Mouse (Mus musculus): ENCODE results near the gene Mipep. TPM values are rescaled to one million over a fixed set of nuclear protein-coding genes. Genes with fewer than 3 reads are reported as not detected.

Mipep gene
- total RNA-seq, 2 experiments from 2014 or later: 20.6 to 24.2 TPM

- no peak for ATAC-seq (replicated peaks; ENCODE audit: poor library complexity)
Observed at GRCm38 (mm10) chr14:60863396-60863795, 79.0 kb downstream of the Mipep start.

- ATAC-seq (replicated peaks; ENCODE audit: poor library complexity): no peak
Observed at GRCm38 (mm10) chr14:60866399-60866798, 82.0 kb downstream of the Mipep start.

- ATAC-seq (replicated peaks; ENCODE audit: poor library complexity): no peak
Observed at GRCm38 (mm10) chr14:60868325-60868724, 84.0 kb downstream of the Mipep start.

GRCm38 (mm10) chr14:60871831-60872230 is 87.5 kb downstream of the Mipep start:
- no peak for ATAC-seq (replicated peaks; ENCODE audit: poor library complexity)

- no peak for ATAC-seq (replicated peaks; ENCODE audit: poor library complexity)
Observed at GRCm38 (mm10) chr14:60882106-60882505, 97.7 kb downstream of the Mipep start.

GRCm38 (mm10) chr14:60882681-60883080 is 98.3 kb downstream of the Mipep start:
- no peak for ATAC-seq (replicated peaks; ENCODE audit: poor library complexity)

GRCm38 (mm10) chr14:60885361-60885950 is 101.1 kb downstream of the Mipep start:
- no peak for ATAC-seq (replicated peaks; ENCODE audit: poor library complexity)

GRCm38 (mm10) chr14:60893882-60894281 is 109.5 kb downstream of the Mipep start:
- no peak for ATAC-seq (replicated peaks; ENCODE audit: poor library complexity)

GRCm38 (mm10) chr14:60895172-60896000 is 111.0 kb downstream of the Mipep start:
- ATAC-seq (replicated peaks; ENCODE audit: poor library complexity): no peak

GRCm38 (mm10) chr14:60898086-60898667 is 113.8 kb downstream of the Mipep start:
- no peak for ATAC-seq (replicated peaks; ENCODE audit: poor library complexity)

- ATAC-seq (replicated peaks; ENCODE audit: poor library complexity): no peak
Observed at GRCm38 (mm10) chr14:60904501-60904900, 120.1 kb downstream of the Mipep start.

- no peak for ATAC-seq (replicated peaks; ENCODE audit: poor library complexity)
Observed at GRCm38 (mm10) chr14:60906421-60907374, 122.3 kb downstream of the Mipep start.

GRCm38 (mm10) chr14:60909351-60909750 is 125.0 kb downstream of the Mipep start:
- no peak for ATAC-seq (replicated peaks; ENCODE audit: poor library complexity)

- no peak for ATAC-seq (replicated peaks; ENCODE audit: poor library complexity)
Observed at GRCm38 (mm10) chr14:60910506-60911444, 126.4 kb downstream of the Mipep start.

- ATAC-seq (replicated peaks; ENCODE audit: poor library complexity): no peak
Observed at GRCm38 (mm10) chr14:60912981-60913468, 128.7 kb downstream of the Mipep start.

GRCm38 (mm10) chr14:60916661-60917060 is 132.3 kb downstream of the Mipep start:
- no peak for ATAC-seq (replicated peaks; ENCODE audit: poor library complexity)

- ATAC-seq (replicated peaks; ENCODE audit: poor library complexity): no peak
Observed at GRCm38 (mm10) chr14:60926011-60926410, 141.6 kb downstream of the Mipep start.

- ATAC-seq (replicated peaks; ENCODE audit: poor library complexity): no peak
Observed at GRCm38 (mm10) chr14:60935705-60936104, 151.3 kb downstream of the Mipep start.

- no peak for ATAC-seq (replicated peaks; ENCODE audit: poor library complexity)
Observed at GRCm38 (mm10) chr14:60937481-60938039, 153.2 kb downstream of the Mipep start.

All from megakaryocyte progenitor cell, adult 5-6 weeks (primary cell).